Mouse (Mus musculus) naive thymus-derived CD4-positive, alpha-beta T cell, adult 2 months (primary cell): ENCODE measurements around the gene Dbx1.
A peak's percentile ranks its signal among the peaks of the same experiment; 100 is the strongest.

Experiments used
- DNase-seq: peaks from one replicate; pipeline ENCODE4 v3.0.0-alpha.2; 2011; ENCODE audit warnings: low read depth

The Dbx1 gene

DNA sequence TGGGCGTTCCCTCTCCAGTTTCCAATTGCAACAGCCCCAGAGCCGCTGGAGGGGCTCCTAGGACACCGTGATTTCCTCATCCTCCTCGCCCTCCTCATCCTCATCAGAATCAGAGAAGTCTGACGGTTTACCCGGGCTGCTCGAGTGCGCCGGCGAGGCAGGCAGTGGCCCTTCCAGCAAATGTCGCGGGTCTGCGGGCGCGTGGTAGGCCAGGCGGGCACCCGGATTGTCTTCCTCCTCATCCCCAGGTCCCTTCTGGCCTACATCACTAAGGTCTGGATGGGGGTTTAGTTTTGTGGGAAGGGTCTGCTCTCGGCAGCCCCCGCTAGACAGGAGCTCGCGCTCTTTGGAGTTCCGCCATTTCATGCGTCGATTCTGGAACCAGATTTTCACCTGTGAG is 4.3 kb downstream of the Dbx1 start:
- DNase-seq = peak; percentile 15

DNA sequence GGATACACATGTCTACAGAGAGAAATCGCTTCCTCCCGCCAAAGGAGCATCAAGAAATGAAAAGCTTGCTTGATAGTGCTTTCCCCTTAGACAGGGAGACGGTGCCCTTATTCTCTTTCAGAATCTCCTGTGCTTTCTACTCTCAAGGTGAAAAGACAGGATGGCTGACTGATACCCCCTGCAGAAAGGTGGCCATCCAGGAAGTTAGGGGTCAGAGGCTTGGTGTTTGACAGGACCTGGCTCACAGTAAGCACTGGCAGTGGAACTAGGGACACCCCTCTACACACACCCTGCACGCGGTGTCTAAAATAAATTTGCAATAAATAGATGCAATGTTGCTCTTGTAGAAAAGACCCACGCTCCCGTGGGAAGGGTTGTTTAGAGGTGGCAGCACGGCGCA is 4.8 kb downstream of the Dbx1 start:
- no peak for DNase-seq

DNA sequence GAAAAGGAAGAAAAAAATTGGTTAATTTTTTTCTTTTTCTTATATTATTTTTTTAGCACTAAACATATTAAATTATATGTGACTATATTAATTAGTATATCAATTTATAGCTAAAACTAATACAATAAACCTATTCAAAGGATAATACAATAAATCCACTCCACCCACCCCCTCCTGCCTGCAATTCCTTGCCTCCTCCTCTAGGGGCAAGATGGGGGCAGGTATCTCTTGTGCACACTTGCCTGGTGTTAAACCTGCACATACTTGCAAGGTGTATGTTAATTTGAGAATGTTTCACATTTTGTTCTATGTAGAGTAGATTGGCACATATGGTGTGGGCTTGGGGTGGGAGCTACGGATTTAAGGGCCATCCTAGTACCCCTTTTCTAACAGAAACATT is 16.5 kb downstream of the Dbx1 start:
- no peak for DNase-seq

DNA sequence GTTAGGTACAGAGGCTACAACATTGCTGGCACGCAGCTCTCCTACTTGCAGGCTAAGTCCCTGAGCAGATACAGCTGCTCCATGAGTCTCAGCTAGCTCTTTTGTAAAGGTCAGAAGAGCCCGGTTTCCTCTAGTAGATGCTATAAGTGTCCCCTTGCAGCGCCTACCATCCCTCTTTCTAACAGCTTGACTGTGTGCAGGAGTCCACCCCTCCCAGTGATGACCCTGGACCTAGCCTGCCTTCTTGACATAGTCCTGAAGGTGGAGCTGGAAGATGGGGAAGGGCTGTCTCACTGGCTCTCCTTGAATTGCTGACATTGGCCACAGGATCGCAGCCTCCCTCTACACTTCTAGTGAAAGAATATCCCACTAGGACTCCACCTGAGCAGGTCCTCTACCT is 19.6 kb downstream of the Dbx1 start:
- DNase-seq = no peak

DNA sequence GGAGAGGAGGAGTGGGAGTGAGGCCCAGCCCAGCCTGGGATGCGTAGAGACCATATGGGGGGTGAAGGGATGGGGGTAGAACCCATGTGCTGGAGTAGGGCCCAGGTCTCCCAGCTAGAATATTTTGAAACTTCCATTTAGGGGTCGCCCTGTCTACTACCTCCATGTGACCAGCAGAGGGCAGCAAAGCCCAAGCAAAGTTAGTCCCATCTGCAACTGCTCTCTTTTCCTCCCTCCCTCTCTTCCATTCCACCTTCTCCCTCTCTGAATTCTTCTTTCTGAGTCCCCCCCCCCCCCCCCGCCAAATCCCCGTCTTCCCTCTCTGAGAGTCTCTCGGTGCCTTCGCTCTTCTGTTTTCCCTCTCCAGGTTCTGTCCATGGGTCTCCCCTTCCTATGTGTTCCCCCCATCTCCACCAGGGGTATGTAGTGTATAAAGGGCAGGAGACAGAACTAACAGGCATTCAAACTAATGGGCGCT is 20.4 kb downstream of the Dbx1 start:
- peak; percentile 83 for DNase-seq

DNA sequence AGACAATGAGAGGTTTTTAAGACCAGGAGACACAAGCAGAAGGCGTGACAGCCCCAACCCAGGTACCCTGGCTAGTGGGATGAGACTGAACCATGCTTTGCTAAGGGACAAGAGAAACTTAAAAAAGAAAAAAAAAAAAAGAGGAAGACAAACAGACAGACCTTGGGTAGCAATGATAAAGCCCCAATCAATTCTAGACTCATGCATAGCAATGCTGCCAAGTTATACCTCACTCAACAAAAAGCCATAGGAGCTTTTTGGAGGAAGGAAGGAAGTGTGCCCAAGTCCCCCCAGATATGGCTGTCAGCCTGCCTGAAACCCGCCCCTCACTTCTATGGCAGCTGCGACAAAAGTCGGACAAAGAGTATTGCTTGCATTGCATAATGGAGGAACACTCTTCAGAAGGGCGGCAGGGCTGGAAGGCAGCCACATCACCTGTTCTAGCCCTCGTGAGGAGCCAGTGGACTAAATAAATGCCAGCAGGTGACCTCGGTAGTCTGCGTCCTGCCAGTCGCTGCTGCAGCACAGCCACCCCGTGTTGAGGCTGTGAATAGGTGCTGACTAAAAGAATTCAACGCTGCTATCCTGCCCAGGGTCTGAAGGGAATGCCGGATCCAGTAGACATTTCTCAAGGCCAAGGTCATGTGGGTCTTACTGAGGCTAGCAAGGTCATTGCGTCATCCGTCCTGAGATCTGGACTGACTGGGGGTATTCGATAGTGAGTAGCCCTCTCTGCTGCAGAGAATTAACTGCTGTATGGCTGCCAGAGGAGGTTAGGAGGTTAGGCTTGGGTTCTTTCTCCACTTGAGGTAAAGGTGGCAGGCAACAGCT is 31.5 kb downstream of the Dbx1 start:
- DNase-seq = no peak

DNA sequence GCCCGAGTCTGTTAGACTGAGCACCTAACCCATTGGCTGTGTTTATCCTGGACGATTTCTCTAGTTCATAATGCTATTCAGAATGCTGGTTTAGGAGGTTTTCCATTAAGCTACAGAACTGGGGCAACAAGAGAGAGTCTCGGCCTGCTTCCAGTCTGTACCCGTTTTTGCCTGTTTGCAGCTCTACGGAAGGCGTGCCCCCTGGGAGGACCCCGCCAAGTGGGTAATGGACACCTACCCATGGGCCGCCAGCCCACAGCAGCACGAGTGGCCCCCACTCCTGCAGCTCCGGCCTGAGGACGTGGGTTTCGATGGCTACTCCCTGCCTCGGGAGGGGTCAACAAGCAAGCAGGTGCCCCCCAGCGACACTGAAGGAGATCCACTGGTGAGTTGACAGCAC is 32.4 kb downstream of the Dbx1 start:
- DNase-seq = no peak

DNA sequence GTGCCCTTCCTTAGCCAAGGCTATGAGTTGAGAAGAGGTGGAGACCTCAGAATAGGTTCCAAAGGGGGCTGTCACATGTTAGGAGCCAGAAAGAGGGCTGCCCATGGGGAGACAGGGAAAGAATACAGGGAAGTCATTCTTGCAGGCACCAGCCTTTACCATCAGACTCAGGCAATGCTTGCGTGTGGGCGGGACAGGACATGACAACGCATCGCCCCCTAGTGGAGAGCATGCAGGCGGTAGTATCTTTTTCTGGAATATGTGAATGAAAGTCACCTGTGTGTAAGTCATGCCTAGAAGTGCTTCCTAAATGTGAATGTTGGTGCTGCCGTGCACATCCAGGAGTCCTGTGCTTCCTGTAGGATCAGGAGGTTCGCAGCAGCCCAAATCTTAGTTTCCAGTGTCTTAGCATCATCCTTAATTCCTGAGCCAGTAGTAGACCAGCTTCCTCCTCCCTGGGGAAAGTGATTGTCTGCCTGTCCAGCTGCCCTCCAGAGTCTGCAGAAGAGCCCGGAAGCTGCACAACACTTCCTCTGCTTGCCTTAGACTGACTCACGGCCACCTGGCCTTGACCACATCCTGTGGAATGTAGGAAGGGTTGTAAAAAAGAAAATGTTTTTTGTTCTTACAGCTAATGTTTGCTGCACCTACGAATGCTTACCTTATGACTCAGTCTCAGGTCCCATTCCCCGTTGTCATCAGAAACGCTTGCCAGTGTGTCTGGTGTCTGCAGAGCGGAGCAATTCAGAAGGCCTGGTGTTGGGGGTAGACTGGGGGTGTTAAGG is 35.3 kb downstream of the Dbx1 start:
- peak; percentile 88 for DNase-seq

DNA sequence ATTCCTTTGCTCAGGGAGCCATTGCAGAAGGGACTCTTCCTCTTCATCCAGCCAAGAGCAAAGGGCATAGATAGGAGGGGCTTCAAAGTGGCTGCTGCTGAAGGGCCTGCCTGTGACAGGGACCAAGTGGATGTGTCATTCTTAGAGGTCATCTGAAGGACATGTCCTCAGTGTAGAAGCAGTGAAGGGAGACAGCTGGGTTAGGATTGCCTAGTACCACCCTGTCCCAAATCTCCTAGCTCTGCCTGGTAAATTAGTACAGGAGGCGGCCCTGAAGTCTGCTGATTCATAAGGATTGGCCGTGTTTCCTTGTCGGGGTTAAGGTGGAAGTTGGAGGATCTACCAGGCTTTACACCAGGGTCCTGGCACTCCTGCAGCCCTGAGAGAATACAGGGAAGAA is 36.7 kb downstream of the Dbx1 start:
- DNase-seq = no peak

DNA sequence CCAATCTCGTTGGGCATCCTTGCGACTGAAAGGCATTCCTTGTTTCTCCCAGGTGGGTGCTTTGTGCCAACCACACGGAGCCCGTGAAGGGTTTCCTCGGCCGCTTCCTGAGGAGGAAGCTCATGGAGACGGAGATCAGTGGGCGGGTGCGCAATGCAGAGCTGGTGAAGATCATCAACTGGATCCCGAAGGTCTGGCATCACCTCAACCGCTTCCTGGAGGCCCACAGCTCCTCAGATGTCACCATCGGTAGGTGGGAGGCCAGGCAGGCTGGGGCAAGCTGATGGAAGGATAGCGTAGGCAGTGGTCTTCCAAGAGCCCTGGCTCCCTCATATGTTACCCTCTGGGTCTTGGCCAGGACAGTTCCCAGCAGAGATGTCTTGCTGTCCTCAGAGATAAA is 38.4 kb downstream of the Dbx1 start:
- no peak for DNase-seq

DNA sequence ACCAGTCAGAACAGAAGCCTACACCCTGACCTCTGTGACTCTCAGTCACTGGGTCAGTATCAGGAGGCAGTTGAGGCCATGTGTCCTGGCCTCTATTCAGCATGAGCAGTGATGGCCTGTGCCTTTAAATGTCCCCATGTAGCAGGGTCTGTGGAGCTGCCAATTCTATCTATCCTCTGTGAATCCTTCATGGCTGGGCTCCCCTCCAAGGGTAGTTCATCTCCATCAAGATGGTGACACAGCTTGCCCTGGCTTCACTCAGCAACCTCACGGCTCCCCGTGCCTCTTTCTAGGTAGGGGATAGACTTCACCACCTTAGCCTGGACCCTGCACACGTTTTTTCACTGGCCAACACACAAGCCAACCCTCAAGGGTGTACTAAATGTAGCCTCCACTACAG is 38.9 kb downstream of the Dbx1 start:
- no peak for DNase-seq

DNA sequence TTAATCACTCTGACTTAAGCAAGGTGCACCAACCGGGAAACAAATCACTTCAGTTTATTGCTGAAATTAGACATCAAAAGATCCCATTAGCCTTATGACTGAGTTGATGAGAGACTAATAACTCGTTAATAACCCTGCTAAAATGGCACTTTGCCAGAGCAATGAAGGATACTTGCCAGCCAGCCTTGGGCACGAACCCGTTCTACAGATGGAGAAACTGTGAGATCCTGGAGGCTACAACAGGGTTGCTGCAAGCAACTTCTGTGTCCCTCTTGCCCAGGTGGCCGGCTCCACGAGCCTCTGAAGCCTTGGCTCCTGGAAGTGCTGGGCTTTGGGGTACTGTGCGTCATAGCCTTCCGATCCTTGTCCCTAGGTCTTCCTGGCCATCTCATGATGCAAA is 47.0 kb downstream of the Dbx1 start:
- no peak for DNase-seq

DNA sequence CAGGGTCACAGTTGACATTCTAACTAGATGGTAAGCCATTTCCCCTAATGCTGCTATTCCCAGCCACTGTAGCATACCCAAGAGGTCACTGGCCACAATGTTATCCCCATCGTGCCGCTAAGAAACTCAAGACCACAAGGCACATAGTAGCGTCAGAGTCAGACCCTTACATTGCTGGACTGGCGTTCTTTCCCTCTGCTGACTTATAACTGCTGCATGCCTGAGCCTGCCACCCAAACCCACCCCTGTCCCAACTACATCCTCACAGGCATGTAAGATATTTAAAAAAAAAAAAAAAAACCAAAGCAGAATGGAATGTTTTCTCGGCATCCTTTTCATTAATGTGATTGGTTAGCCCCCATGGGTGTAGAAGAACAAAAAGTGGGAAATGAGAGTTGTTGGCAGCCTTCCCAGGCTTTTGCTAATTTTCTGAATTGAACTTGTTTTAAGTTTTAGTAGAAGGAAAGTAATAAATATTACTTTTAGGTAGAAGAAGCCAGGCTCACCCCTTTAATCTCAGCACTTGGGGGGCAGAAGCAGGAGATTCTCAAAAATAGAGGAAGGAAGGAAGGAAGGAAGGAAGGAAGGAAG is 50.0 kb downstream of the Dbx1 start:
- no peak for DNase-seq

DNA sequence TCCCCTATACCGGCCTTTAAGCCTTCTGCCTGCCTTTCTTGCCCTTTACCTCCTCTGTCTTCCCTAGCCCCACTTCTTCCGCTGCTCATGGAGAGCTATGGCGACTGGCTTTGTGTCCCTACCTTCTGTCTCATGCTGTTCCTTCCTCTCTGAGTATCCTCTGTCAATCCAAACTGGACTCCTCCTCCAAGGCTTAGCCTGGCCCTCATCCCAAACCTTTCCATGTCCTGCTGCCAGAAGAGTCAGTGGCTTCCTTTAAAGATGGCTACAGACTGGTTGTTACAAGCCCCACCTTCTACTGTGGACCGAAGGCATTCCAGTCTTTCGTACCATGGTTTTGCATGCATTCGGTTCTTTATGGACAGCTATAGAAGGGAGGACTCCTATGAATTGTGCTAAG is 53.5 kb downstream of the Dbx1 start:
- DNase-seq = no peak

DNA sequence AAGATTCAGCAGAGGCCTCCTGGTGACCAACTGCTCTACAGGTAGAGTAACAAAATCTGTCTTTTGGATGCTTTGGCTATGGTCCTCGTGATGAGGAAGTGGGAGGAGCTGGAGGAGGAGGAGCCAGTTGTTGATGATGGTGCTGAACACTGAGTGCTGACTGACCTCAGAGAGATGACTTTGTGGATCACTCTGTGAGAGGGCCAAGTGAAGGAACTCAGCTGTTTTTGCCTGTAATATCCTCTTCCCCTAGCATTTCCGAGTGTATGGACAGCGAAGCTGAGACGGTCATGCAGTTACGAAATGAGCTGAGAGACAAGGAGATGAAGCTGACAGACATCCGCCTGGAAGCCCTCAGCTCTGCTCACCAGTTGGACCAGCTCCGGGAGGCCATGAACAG is 54.1 kb downstream of the Dbx1 start:
- no peak for DNase-seq

DNA sequence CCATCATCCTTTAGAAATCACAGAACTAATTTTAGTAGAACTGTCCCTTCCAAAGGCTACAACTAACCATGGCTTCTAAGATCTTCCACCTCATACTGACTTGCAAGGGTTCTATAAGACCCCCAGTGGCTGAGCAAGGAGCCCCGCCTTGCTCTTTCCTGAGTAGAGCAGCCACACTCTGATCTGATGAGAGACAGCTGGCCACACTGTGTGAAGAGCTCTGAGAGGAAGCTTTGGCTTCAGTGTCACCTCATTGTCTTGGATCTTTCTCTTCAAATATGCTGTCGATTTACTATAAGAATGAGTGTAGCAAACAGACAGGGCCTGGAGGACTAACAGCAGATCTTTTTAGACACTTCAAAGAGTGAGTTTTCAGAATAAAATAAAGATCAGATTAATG is 54.7 kb downstream of the Dbx1 start:
- DNase-seq = no peak
